Mouse (Mus musculus) cerebral cortex, adult 2 months (tissue): Measurements from ENCODE around the gene Ngly1.

Experiments
- WGBS: fragments of 180-500 bp; shearing (Covaris S2); methylation state at CpG from one replicate; pipeline ENCODE4 v1.1.7; 2018; 5-methylcytosine and 5-hydroxymethylcytosine counted together

Gene Ngly1

DNA sequence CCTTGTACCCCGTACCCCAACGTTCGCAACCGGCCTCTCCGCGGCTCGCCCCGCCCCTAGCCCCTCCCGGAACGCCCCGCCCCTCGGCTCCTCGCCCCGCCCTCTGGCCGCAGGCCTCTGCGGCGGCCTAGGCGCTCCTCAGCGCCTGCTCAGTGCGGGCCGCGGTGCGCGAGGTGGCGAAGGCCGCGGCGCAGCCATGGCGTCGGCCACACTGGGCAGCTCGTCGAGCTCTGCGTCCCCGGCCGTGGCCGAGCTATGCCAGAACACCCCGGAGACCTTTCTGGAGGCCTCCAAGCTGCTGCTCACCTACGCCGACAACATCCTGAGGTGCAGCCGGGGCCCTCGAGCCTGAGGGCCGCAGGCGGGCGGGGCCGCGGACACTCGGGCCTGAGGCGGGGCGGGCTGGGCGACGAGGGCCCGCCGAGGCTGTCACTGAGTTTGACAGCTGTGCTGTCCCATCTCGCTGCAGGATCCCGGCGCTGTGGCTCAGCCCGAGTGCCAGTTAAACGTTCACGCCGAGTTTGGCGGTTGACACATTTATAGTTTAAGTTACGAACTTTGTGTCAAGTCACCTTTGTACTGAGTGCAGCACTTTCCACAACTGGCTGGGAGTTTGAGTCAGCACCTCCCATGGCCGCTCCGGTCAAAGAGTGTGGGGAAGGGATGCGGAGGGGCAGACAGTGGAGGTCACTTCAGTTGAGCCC is at the start of gene Ngly1, which contains the start of gene Oxsm:
TSS of gene Ngly1 (plus strand) at position 110 of the 704 bp plus-strand sequence.
TSS of gene Oxsm (minus strand) at position 638 of the 704 bp plus-strand sequence.
- 1% methylated on average over 65 of the region's 65 CpGs for WGBS

DNA sequence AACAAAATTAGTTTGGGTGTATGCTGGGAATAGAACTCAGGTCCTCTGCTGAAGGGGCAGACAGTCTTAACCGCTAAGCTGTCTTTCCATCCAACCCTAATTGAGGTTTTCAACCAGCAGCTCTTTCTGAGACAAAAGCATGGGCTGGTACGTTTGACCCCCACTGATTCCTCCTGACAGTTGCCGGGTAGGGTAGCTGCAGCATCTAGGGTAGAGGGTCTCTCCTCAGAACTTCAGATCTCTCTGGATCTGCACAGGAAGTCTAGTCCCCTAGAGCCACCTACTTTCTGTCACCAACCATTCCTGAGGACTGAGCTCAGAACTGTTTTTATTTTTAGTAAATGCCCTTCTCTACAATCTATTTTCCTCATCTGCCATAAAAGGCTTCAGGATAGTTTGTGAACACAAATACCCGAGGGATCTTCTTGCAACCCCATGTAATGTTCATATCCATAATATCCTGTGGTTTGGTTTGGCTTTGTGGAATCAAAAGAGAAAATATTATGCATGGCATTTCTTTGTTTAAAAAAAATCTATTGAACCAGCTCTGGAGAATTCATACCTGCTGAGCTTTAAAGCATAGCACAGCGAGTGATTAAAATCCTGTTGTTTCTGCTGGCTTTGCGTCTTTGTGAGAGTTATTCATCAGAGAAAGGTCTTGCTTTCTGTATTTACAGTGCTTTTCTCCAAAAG is 48.7 kb upstream of the Ngly1 start:
- 33% methylated on average over 6 of the region's 6 CpGs for WGBS

DNA sequence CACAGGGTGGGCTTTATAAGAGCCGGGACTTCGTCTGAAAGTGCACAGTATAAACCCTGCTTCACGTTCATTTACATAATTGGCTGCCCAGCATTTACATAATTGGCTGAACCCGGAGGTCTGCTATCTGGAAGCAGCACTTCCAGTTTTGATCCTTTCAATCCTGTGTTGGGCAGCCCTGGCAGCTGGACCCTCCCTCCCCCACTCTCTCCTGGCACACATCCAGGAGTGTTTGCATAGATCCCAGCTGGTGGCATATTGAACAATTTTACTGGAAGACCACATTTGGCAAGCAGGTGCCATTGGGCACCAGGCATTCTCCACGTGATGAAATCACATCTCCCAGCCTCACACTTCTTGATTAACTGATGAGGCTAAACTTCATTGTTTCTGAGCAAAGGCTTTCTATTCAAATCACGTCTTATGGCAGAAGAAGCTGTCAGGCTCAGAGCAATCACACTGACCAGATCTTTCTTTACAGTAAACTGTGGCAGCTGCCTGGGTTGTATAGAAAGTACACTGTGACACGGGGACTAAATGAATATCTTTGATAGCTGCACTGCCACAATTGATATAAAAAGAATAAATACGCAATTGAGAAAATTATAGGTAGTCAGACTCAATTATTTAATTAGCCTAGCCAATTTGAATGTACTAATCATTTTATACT is 48.0 kb upstream of the Ngly1 start:
- WGBS, result 16% methylated on average over 8 of the region's 8 CpGs

DNA sequence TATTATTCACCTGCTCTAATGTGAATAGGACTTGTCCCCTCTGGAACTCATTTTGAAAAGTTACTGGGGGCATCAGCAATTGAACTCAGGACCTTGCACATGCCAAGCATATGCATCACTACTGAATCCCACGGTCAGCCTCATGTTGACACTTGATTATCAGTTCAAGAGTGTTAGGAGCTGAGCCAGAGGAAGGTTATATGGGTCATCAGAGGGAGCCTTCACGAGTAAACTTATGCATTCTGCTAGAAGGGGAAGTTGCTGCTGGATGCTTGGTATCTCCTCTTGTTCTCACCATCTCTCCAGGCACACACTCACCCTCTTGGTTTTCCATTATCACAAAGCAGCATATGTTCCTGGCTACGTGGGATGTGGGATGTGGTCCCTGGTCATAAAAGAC is 47.4 kb upstream of the Ngly1 start:
- 47% methylated on average over 3 of the region's 3 CpGs for WGBS

DNA sequence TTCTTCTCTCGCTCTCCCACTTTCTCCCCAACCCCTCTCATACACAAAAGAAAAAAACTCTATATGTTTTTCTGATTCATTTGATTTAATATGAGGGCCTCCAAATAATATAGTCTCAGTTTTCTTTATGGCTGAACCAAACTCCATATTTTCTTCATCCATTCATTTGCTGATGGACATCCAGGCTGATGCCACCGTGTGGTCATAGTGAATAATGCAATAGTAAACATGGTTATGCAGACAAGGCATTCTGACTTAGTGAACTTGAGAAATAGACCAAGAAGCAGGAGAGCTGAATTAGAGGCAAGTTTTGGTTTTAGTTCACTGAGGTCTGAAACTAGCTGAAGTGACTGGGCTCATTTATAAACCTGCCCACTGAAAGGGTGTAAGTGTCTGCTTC is 30.1 kb upstream of the Ngly1 start:
- 48% methylated on average over 2 of the region's 2 CpGs for WGBS

DNA sequence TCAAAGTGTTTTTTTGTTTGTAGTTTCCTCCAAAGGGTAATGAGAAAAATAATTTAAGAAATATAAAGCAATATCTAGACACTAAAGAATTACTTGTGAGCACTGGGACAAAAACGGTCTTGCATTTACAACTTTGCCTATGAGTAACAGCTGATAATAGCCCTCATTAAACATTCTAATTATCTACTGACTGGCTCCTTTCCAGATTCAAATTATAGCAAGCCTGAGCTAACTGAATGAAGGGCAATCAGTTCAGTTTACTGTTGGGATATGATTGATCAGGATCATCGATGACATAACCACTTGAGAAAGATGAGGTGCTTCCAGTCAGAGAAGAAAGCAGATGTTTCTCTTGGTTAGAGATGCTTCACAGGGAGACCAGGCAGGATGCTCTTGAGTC is 19.7 kb upstream of the Ngly1 start:
- WGBS, result 63% methylated on average over 2 of the region's 2 CpGs

DNA sequence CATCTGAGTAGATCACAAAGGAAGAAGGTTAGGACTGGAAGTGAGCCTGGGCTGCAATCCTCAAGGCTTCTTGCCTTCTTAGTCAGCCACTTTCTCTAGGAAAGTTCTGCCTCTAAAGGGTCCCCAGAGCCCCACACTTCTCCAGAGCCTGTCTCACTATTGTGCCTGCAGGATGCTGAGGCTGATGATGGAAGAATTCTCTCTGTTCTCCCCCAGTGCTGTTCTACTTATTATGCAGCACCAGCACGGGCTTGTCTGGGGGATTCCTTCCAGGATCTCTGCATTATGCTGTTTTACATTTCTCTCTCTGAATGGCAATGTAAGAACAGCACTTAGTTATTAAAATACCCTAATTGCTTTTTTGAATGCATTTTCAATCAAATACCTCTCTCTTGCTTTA is 15.6 kb upstream of the Ngly1 start:
- WGBS, result 46% methylated on average over 1 of the region's 1 CpGs

DNA sequence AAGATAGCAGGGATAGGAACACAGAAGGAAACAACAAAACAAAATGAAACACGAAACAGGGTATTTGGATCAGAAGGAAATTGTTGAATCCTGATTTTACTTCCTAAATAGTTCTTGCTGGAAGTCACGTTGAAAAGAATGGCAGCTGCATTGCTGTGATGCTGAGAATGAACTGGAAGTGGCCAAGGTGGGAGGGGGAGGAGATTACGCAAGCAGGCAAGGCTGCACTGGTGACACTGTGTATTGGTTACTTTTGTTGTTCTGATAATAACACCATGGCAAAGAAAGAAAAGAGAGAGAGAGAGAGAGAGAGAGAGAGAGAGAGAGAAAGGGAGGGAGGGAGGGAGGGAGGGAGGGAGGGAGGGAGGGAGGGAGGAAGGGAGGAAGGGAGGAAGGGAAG is 12.6 kb upstream of the Ngly1 start:
- 69% methylated on average over 3 of the region's 3 CpGs for WGBS

DNA sequence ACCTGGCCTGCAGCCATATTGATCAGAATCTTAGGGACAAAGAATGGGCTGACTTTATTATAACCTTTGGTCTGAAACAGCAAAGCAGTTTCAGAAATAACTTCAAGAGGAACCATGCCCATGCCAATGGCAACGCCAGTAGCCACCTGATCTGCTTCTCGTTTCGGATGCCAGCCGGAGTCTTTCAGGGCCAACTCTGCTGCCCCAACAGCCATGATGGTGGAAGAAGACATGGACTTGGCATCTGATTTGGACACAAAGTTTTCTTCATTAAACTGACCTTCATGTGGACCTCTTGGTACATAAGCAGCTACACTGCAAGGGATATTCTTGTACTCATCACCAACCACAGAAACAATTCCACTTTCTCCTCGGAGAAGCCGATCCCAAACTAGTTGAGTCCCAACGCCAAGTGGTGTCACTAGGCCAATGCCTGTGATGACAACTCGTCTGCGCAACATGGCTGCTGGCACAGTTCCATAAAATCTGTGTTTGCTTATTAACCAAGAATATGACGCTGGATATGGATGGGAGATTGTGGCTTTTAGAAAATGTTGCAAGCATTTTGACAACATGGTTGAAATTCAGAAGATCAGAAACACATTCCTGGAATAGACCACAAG is 6.8 kb upstream of the Ngly1 start:
- 90% methylated on average over 10 of the region's 10 CpGs for WGBS

DNA sequence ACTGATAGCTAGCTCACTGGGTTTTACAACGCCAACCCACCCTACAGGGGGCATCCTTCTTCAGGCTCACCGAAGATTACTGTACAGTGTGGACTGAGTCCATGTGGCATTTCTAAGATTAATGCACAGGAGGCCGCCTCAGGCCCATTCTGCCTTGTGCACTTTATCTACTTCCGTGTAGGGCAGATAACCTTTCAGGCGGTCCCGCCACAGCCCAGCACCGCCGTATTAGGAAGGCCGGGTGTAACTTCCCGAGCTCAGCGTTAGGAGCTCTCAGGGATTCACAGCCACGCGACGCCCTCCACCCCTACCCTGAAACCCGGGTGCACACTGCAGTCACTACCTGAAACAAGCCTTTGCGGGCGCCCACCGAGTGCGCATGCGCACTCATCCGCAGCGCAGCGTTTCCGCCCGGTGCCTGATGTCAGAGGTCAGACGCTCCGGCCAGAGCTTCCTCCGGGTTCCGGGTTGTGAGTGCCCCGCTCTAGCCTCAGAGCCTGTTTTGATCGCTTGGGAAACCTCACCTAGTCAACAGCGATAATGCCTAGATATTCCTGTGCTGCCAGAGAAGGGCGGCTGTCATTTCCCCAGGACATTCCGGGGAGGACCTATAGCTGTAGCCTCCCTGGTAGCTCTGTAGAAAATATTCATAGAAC is 6.0 kb upstream of the Ngly1 start:
- WGBS, result 2% methylated on average over 34 of the region's 34 CpGs

DNA sequence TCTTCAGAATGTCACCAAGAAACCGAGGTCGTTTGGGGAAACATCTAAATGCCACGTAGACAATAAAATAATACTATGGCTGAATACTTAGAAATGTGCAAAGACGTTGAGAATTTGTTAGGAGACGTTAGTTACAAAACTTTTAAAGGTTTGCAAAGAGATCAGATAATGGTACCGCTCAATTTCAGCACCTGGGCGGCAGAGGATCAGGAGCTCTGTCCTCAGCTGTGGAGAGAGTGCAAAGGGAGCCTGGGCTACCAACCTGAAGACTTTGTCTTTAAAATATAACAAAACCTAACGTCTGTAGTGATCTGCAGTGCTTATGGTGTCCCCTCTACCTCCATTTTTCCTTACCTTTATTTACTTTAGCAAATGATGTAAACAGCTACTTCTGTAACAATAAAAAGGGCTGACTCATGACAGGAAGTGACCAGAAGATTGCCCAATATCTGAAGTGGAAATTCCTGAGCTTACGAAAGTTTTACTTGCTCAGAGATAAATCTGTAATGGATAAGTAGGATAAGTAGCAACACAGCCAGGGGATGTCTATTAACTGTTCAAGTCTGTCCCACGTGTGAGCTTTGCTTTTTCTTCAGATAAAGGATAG is 5.4 kb upstream of the Ngly1 start:
- 13% methylated on average over 10 of the region's 10 CpGs for WGBS

DNA sequence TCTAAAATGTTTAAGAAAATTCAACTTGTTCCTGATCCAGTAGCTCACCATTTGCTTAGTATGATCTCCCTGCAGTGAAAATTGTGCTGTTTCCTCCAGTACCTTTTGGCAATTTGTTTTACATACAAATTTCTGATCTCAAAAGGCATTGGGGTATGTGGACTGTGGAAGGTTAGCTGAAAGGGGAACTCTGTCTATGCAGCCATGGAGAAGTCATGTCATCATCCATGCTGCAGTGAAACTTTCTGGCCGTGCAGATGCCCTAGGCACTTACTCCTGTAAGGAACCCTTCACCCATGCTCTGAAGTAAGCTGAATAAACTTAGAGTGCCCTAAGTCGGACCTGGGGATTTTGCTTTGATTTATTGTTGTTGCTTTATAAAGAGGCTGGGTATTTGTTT is 4.7 kb upstream of the Ngly1 start:
- 60% methylated on average over 2 of the region's 2 CpGs for WGBS

DNA sequence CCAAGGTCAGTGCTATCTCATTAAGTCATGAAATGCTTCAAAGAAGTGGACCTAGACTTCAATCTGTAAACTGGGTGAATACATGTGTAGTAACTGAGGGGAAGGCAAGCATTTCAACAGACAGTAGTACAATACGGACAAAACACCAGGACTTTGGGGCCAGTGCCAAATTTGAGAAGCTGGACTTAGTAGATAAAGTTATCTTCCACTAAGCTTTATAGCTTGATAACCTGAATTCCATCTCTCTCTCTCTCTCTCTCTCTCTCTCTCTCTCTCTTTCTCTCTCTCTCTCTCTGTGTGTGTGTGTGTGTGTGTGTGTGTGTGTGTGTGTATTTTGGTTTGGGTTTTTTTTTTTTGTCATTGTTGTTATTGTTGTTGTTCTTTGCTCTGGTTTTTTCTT is 4.0 kb upstream of the Ngly1 start:
- WGBS, result 67% methylated on average over 1 of the region's 1 CpGs

DNA sequence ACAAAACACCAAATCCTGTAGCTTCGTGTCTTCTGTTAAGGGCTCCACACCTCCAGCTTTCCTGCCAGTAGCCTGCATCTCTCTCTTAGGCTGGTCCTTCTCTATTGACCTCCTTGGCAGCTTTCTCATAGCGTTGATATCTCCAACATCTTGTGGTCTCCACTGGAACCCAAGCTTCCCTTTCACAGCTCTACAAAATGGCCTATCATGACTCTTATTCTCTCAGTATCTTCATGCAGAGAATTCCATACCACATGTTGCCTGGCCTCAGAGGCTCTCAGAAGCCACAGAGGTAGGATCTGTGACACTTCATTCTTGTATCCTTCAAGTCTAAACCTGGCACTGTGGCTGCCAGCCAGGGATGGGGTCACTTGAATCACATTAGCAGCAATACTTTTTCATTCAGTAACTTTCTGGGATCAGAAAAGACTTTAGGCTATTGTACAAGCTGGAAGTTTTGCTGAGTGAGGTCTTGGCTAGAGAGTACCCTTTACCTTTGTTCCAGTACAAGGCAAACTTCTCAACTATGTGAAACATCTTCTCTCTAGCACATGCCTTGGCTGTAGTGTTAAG is 2.7 kb upstream of the Ngly1 start:
- WGBS, result 90% methylated on average over 2 of the region's 2 CpGs

DNA sequence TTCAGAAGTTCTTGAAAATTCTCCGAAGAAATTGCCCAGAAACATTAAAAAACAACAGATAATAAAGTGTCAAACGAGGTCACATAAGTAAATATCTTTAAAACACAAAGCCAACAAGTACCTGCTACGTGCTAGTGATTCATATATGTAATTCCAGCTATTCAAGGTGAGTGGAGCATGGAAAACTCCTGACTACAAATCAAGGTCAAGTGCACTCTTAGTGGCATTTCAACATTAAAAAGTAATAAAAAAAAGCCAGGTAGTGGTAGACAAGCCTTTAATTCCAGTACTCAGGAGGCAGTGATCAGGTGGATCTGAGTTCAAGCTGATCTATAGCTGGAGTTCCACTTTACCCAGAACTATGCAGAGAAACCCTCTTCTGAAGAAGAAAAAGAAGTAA is 945 bp upstream of the Ngly1 start:
- 82% methylated on average over 3 of the region's 3 CpGs for WGBS

DNA sequence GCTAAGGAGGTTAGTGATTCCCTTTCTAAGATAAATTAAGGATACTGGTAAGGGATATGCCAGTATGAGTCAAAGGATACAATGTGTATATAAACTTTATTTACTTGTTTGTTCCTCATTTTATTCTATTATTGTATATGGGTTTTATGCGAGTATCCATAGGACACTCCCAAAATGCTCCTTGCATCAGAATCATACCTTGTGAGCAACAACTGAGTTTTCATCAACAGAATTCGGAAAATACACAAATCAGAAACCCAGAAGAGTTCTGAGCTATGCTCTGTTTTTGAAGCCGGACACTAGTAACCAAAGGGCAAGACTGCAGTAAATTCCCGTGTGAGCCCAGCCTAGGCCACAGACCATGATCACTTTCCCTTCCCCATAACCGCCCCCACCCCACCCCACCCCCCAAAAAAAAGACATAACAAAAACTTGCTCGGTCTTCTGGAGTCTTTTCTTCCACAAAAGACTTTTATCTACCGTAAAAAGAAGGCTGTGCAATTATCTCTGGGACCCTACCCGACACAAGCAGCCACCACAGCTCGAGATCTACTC is 400 bp upstream of the Ngly1 start:
- WGBS, result 10% methylated on average over 9 of the region's 9 CpGs

DNA sequence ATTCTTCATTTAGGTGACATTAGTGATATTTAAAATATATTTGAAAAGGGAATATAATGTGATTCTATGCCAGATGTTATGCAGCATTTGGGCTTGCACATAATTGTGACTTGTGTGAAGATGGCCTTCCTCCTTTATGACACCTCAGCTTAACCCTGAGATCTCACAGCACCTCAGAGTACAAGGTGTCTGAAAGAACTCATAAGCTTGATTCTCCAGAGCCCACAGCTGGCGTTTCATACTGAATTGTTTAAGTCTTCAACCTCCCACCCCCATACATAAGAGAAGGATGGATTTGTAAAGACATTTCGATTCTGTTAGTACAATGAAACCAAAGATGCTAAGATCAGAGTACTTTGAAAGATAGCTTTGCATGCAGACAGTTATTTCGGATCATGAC is 1.0 kb downstream of the Ngly1 start:
- WGBS, result 42% methylated on average over 3 of the region's 3 CpGs

DNA sequence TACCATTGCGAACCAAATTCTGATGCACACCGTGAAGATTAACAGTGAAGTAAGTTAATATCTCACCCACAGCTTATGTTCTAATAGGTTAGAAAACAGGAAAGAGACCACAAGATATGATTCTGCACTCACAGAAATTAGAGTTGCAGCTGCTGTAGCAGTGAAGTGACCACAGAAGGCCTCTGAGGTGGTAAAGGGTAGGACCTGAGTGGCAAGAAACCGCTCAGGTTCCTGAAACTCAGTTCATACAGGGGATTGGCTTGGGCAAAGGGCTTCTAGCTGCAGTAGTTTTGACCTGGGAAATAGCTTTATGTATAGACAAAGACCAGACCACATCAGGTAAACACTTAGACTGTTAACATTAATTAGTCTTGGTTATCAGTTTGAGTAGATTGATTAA is 6.7 kb downstream of the Ngly1 start:
- WGBS, result 98% methylated on average over 3 of the region's 3 CpGs

DNA sequence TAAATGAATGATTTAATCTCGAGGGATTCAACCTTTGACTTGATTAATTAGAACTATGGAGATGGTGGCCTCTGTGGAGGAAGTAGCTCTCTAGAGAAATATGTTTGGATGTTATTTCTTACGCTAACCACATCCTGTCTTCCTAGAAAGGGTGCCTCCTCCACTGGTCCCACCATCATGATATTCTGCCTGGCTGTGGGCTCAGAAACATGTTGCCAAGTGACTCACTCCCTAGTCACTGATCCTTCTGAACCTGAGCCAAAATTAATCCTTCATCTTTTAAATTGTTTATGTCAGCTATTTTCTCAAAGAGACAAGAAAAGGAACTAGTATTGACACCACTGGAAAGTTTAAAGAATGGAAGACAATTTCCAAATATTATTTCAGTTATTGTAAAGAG is 7.1 kb downstream of the Ngly1 start:
- WGBS, result 62% methylated on average over 2 of the region's 2 CpGs

DNA sequence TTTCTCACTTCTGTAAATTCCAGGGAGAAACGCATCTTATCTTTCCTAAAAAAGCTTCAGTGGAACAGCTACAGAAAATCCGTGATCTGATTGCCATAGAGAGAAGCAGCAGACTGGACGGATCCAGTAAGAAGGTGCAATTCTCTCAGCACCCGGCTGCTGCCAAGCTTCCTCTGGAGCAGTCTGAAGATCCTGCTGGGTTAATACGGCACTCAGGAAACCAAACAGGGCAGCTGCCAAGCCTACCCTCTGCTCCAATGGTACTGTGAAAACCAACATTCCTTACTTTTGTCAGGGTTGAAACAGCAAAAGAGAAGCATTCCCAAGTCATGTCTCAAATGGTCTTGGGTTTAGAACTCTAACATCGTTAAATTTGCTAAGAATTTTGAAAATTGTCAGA is 11.5 kb downstream of the Ngly1 start:
- 30% methylated on average over 6 of the region's 6 CpGs for WGBS

DNA sequence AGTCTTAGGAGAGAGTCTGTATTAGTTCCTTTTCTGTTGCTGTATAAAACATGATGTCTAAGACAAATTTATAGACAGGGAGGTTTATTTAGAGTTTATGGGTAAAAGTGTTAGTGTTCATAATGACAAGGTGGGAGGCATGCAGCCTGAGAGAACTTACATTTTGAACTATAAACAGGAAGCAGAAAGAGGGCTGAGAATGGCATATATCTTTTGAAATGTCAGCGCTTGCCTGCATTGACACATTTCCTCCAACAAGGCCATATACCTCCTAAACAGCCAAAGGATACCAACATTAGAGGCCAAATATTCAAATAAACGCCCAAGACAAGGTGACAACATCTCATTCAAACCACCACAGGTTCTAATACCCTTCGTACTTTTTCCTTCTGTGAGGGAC is 12.8 kb downstream of the Ngly1 start:
- 91% methylated on average over 3 of the region's 3 CpGs for WGBS
